Mouse (Mus musculus) cerebellum, postnatal 10 days (tissue): ENCODE measurements around the gene Nanp.

Experiments
- DNase-seq, 2 experiments: peaks; one replicate each; pipeline ENCODE4 v3.0.0; 2021; ENCODE audit warnings: mixed read lengths in 2 of 2

Gene Nanp

DNA sequence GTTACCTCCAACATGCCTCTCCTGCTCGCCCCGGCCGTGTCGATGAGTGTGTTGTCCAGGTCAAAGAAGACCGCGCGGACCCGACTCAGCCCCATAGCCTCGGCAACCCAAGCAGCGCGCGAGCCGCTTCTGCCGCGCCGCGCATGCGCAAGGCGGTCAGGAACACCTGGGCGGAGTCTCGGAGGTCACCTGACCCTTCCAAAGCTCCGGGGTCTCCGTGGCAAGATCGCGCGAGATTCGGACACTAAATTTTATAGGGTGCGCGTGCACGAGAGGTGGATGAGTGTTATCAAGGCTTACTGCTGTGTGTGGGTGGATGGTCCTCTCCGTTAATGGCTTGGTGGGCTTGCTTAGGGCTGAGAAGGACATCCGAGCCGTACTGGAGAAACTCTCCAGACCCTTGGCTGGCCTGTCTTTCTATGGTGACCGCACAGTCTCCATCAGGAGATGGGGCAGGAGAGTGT lies at the start of gene Nanp, which contains the start of gene Ninl:
Gene Nanp (minus strand): TSS at position 167 of the 464 bp plus-strand sequence.
Gene Ninl (minus strand): TSS at position 151 of the 464 bp plus-strand sequence.
- DNase-seq, result peak; percentile 97 to 98

- DNase-seq, result no peak
These were observed 17.4 kb upstream of the Nanp start for GRCm38 (mm10) chr2:151056637-151057036.

- no peak for DNase-seq
These were observed 1.2 kb upstream of the Nanp start for GRCm38 (mm10) chr2:151040411-151040810.

DNA sequence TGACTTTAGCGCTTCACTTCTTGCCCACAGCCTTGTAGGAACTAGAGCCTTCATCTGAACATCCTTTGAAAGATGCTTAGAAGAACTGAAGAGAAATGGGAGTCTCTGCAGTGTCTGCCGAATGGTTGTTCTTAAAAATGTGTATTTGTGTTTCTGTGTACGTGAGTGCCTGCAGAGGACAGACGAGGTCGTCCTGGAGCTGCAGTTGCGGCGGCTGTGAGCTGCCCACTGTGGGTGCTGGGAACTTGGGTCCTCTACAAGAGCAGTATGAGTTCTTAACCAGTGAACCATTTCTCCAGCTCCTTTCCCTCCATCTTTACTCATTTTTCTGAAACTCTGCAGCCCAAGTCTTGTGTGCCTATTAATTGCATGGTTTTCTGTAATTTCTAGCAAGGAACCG lies 528 bp upstream of the Nanp start:
- DNase-seq, result peak in 1 of 2 experiments; percentile 37

DNA sequence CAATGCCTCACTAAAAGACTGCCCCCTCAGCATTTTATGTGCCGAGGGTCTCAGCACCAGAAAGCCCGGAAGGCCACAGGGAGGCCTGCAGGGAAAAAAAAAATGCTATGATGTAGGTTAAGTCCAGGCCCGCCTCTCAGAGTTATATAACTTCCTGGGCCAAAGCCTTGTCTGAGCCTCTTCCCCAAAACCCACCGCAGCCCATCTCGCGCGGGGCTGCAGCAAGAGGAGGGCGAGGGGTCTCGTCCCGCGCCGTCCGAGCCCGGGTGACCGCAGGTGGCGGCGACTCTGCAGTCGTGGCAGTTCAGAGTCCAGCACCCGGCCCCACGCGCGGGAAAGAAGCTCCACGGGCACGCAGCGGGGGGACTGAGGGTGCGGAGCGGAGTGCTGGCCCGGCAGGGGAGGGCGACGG lies 381 bp downstream of the Nanp start:
- DNase-seq, result no peak

DNA sequence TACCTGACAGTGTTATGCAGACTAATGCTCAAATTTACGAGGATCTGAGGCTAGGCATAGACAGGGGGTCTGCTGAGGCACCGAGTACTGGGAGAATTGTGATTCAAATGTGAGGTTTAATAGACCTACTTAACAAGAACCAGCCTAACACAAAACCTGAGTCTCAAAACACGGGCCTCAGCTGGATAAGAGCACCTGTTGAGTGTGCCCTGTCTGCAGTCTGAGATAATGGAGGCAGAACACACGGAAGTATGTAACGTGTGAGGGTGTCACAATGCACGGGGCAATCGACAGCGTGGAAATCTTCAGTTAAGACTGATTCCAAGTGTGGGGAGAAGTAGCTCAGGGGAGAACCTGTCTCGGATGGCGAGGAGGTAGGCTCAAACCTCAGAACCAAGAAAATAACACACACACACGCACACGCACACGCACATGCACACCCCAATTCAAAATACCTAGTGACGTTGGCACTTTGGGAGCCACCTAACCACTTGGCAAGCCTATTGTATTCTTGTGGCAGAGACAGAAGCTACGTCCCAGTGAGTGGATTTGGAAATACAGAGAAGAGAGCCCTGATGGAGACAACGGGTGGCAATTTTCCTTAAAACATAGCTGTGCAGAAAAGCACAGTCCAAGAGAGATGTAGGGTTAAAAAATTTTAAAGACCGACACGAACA lies 1.2 kb downstream of the Nanp start:
- DNase-seq, result peak; percentile 4 to 11

DNA sequence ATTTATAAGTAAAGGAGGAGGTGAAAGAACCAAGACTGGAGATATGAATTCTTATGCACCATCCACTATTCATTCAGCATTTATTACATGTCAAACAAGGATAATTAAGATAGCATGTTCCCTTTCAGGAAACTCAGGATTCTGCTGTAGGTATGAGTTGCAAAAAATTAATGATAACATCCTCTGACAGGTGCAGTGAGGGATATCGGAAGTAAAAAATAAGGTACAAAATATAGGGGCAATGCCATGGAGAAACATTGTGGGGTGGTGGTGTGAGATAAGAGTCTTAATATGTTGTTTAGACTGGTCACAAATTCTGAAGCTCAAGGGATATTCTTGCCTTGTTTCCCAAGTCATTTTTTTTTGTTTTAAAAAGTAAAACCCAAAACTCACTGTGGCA lies 1.9 kb downstream of the Nanp start:
- no peak for DNase-seq

DNA sequence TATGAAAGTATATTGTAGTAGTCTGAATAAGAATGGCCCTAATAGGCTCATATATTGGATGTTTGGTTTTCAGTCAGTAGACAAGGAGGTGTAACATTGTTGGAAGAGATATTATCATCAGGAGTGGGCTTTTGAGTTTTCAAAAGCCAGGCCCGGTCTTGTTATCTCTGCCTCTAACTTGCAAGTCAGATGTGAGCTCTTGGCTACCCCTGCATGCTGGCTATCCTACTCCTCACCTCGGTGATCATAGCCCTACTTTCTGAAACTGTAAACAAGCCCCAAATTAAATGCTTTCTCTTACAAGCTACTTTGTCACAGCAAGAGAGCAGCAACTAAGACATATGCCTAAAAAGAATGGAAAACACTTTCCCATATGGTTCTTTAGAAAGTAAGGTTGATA lies 2.5 kb downstream of the Nanp start:
- no peak for DNase-seq

- DNase-seq, result no peak
These were observed 4.8 kb downstream of the Nanp start for GRCm38 (mm10) chr2:151034435-151034834.

GRCm38 (mm10) chr2:151021158-151021557 lies 18.0 kb downstream of the Nanp start:
- no peak for DNase-seq

- no peak for DNase-seq
These were observed 23.9 kb downstream of the Nanp start for GRCm38 (mm10) chr2:151015316-151015715.

DNA sequence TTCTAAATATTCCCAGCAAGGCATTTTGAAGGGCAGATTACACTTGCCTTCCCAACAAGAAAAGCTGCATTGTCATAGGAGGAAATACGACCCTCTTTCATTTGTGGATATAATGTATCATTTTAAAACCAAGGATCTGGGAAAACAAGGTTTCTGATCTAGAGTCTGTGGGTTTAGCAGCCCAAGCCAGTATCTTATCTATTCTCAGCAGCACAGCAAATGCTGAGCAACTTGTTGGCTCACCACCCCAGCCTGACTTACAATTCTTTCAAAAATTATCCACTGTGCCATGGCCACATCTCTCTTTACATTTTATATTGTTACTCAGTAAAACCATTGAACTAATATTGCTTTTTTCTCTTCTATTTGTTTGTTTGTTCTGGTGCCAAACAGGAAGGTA lies 27.9 kb downstream of the Nanp start:
- no peak for DNase-seq

DNA sequence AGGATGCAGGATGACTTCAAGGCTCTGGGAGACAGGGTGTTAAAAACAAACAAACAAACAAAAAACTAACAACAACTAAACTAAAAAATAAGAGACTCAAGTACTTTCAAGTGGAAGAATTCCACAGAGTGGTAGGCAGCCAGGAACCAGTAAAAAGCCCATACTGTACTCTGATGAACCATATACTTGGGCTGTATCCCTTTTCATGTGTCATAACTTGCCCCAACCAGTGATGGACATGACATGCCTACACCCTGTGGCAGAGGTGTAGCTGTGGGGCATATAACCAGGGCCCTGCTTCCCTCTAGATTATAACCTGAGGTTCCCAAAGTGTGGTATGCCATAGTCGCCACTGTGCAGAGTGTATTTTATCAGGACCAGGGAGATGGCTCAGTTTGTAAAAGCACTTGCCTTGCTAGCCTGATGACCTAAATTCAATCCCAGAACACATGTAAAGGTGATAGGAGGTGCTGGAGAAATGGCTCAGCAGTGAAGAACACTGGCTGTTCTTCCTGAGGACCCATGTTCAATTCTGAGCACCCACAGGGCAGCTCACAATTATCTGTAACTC lies 29.6 kb downstream of the Nanp start:
- DNase-seq, result no peak

- peak; percentile 79 to 82 for DNase-seq
These were observed 30.2 kb downstream of the Nanp start for GRCm38 (mm10) chr2:151008939-151009509.

DNA sequence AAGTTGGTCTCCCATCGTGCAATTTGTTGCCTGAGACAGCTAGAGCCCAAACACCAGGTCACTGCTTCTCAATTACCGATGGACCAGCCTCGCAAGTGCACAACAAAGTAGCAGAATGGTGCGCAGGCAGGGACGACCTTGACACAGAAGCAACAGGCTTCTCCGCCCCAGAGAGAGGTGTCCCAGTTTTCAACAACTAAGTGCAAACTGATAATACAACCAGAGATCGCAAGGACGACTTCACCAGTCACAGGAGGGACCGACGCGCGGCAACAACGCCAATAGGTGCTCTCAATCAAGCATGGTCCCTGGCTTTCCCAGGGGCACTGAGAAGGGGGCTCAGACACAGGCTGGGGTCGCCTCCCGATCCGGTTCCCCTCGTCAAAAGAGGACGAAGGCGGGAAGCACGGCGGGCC lies 30.7 kb downstream of the Nanp start:
- no peak for DNase-seq

DNA sequence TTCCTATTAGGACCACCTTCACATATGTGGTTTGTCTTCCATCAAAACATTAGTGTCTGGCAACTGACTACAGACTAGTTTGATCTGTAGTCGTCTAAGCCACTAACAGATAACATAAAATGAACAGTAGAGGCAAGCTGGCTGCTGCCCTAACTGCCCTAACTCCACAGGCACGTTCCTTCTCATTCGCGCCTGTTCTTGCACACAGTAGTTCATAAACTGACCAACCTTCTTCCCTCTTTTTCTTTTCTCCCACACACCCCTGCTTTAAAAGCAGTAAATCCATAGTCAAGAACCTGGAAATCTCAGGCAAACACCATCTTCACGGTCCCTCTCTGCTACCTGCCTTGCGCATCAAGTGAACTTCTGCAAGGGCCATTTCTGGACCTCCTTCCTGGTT lies 31.2 kb downstream of the Nanp start:
- DNase-seq, result no peak

- DNase-seq, result peak in 1 of 2 experiments; percentile 14
These were observed 32.8 kb downstream of the Nanp start for GRCm38 (mm10) chr2:151006281-151006945.

GRCm38 (mm10) chr2:151004390-151004789 lies 34.8 kb downstream of the Nanp start:
- DNase-seq, result no peak

DNA sequence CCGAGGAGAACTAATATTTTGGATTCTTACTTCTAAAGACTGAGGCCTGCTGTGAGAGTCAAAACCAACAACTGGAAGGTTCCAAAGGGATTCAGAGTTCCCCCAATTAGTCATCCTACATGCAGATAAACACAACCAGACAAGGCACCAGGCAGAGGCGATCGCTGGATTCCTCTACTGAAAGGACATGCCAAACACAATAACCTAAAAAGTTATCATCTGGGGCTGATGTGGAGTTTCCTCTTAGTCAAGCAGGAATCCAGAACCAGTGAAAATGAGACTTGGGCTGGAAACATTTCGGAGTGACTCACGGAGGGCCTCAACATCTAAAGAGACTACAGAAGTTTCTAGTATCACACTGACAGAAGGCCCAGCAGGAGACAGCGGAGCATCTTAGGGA lies 35.4 kb downstream of the Nanp start:
- no peak for DNase-seq

GRCm38 (mm10) chr2:151001619-151002175 lies 37.5 kb downstream of the Nanp start:
- no peak for DNase-seq

- peak; percentile 84 to 85 for DNase-seq
These were observed 38.6 kb downstream of the Nanp start for GRCm38 (mm10) chr2:151000402-151001178.

- DNase-seq, result no peak
These were observed 40.2 kb downstream of the Nanp start for GRCm38 (mm10) chr2:150999021-150999420.
